In the genomic region with DNA sequence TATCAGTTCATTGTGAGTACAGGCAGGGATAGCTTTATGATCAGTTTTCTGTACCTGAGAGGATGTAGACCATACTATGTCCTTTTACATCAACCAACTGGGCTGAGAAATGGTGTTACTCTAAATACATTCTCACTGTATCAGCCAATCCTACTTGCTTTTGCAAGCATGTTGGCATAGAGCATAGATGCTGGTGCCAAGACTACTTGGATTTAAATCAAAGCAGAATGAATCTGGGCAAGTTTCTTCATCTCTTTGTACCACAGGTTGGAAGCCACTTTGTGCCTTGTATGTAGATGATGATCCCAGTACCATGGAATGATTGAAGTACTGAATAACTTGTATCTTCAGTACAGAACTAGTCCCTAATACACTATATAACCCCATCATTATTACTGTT, we compare ENCODE assay signal across 12 mouse cellular contexts.
"Had no signal": no experiment of that assay in that cellular context is flagged by ENCODE, and none has a peak within 500 bp of the region (broad histone marks: within the 10 kb centered on the region; RNA-seq: fewer than 3 reads in every experiment).

No protein-coding gene starts in this region.

- H3K9ac ChIP-seq: kidney, embryonic 15.5 days; limb, embryonic 15.5 days; liver, embryonic 14.5 days; midbrain, embryonic 12.5 days; neural tube, embryonic 15.5 days had no signal

- H3K4me2 ChIP-seq: kidney, embryonic 15.5 days; limb, embryonic 15.5 days; midbrain, embryonic 12.5 days; neural tube, embryonic 15.5 days had no signal

- H3K36me3 ChIP-seq: kidney, embryonic 15.5 days; limb, embryonic 15.5 days; midbrain, embryonic 12.5 days; neural tube, embryonic 15.5 days had no signal

- H3K9me3 ChIP-seq: kidney, embryonic 15.5 days; limb, embryonic 15.5 days; midbrain, embryonic 12.5 days; neural tube, embryonic 15.5 days had no signal

- H3K4me3 ChIP-seq: kidney, embryonic 15.5 days; left cerebral cortex, adult 2 months; limb, embryonic 15.5 days; midbrain, embryonic 12.5 days; myocyte; neural tube, embryonic 15.5 days had no signal

- H3K27ac ChIP-seq: kidney, embryonic 15.5 days; left cerebral cortex, adult 2 months; limb, embryonic 15.5 days; liver, embryonic 14.5 days; midbrain, embryonic 12.5 days; neural tube, embryonic 15.5 days had no signal

- H3K27me3 ChIP-seq: kidney, embryonic 15.5 days; limb, embryonic 15.5 days; midbrain, embryonic 12.5 days; neural tube, embryonic 15.5 days had no signal

- DNase-seq: kidney, postnatal 25 days; lung, adult 18-20 months; right cerebral cortex, adult 18-20 months; right cerebral cortex, postnatal 25 days; thymus, postnatal 36 days had no signal
